Mouse (Mus musculus) gastrocnemius, adult 2 months (tissue): Measurements from ENCODE around the gene Clec18a. TPM values are rescaled to one million over a fixed set of nuclear protein-coding genes. Genes with fewer than 3 reads are reported as not detected.
"Not testable (repeated sequence)": the region's sequence is repeated elsewhere in the genome, so short reads cannot be mapped to it uniquely, and the experiment has no call there.

ENCODE experiments used
- DNase-seq: peaks from one replicate; pipeline ENCODE4 v3.0.0; 2022
- H3K27ac ChIP-seq: fragments of 200-600 bp; 2 replicates; pipeline ENCODE4 v1.8.1; 2022; ENCODE audit warnings: mild to moderate bottlenecking
- H3K4me3 ChIP-seq: fragments of 200-600 bp; 2 replicates; pipeline ENCODE4 v1.8.1; 2022; ENCODE audit warnings: mild to moderate bottlenecking, moderate library complexity
- CTCF ChIP-seq: fragments of 200-600 bp; IDR thresholded peaks from 2 replicates; pipeline ENCODE4 v1.8.1; 2022; ENCODE audit warnings: antibody characterized with exemption, mild to moderate bottlenecking, moderate library complexity
- intact Hi-C: fragments of 180-260 bp; cut with DNase I; formaldehyde crosslinking; loops from one replicate; pipeline ENCODE4 v1.15.1; 2025
- microRNA-seq: library from miRNA; unstranded; fragments of <30 nt; microRNA quantifications from one replicate; pipeline ENCODE4 v1.2.0, GENCODE M21; 2021
- total RNA-seq, 2 experiments: library from RNA; stranded (reverse); gene quantifications; 2 replicates each; pipeline ENCODE4 v1.2.3; 2021

Clec18a gene
- total RNA-seq, 2 experiments from 2014 or later, result 0.36 to 1.1 TPM

GRCm38 (mm10) chr8:111027391-111027937 lies 64.8 kb downstream of the Clec18a start:
- Histone ChIP-seq H3K27ac (peak overlapping the region; percentile 93), H3K4me3 (peak overlapping the region; percentile 92)
- DNase-seq, result peak; percentile 90
- TF ChIP-seq CTCF, result no peak
- intact Hi-C loops, result no loop called here

- H3K27ac ChIP-seq, H3K4me3 ChIP-seq, DNase-seq, intact Hi-C loops: not testable (repeated sequence)
Measured at GRCm38 (mm10) chr8:111026609-111027008, 65.6 kb downstream of the Clec18a start.

GRCm38 (mm10) chr8:111010230-111010991 lies 81.8 kb downstream of the Clec18a start:
- H3K4me3 ChIP-seq, intact Hi-C loops, H3K27ac ChIP-seq, DNase-seq: not testable (repeated sequence)

Small RNA genes within 50 kb of the gene (microRNA-seq; reads per million reads assigned to microRNA genes)
- gene Gm24103 (not detected), gene Mir3473d (not detected)

Other genes with a start within 250 kb of the Clec18a start
- 10 to 100 TPM; 60.3 to 64.2 TPM for gene Cog4, start 245.8 kb downstream of the Clec18a start, total RNA-seq
- gene Sf3b3, start 245.6 kb downstream of the Clec18a start, total RNA-seq, result 10 to 100 TPM; 16.9 to 19.7 TPM
- gene Fuk, start 189.9 kb downstream of the Clec18a start, total RNA-seq, result 1 to 10 TPM; 4.4 TPM
- 10 to 100 TPM; 46.4 to 51.0 TPM for gene St3gal2, start 172.5 kb downstream of the Clec18a start, total RNA-seq
- 10 to 100 TPM; 29.4 to 30.2 TPM for gene Ddx19a, start 94.6 kb downstream of the Clec18a start, total RNA-seq
- gene Ddx19b, start 60.7 kb downstream of the Clec18a start, total RNA-seq, result 10 to 100 TPM; 11.4 to 13.0 TPM
- gene Aars, start 59.3 kb downstream of the Clec18a start, total RNA-seq, result 10 to 100 TPM; 50.5 to 54.2 TPM
- not detected for gene Exosc6, start 36.1 kb downstream of the Clec18a start, total RNA-seq
- gene Pdpr, start 2.2 kb upstream of the Clec18a start, total RNA-seq, result 100 to 1,000 TPM; 111 to 130 TPM
- 10 to 100 TPM; 31.1 to 39.6 TPM for gene Glg1, start 166.8 kb upstream of the Clec18a start, total RNA-seq
- gene Rfwd3, start 207.8 kb upstream of the Clec18a start, total RNA-seq, result 1 to 10 TPM; 4.5 to 5.2 TPM
- gene Mlkl, start 245.8 kb upstream of the Clec18a start, total RNA-seq, result 1 to 10 TPM in 1 of 2 experiments, under 1 TPM in 1; 0.77 to 1.4 TPM